Mouse (Mus musculus) kidney, adult 9 months (tissue): ENCODE results near the gene Fam83f.
A peak's percentile ranks its signal among the peaks of the same experiment; 100 is the strongest.

Experiments used
- DNase-seq: peaks from one replicate; pipeline ENCODE4 v3.0.0; 2022

The Fam83f gene

GRCm38 (mm10) chr15:80672810-80673209 lies 1.2 kb downstream of the Fam83f start:
- no peak for DNase-seq

GRCm38 (mm10) chr15:80673337-80674095 lies 1.9 kb downstream of the Fam83f start:
- no peak for DNase-seq

GRCm38 (mm10) chr15:80674700-80675099 lies 3.1 kb downstream of the Fam83f start:
- no peak for DNase-seq

- DNase-seq = peak; percentile 81
Measured at GRCm38 (mm10) chr15:80679515-80680215, 8.0 kb downstream of the Fam83f start.

- peak; percentile 81 for DNase-seq
Measured at GRCm38 (mm10) chr15:80680347-80681030, 8.8 kb downstream of the Fam83f start.

GRCm38 (mm10) chr15:80681466-80681881 lies 9.8 kb downstream of the Fam83f start:
- no peak for DNase-seq

- peak; percentile 83 for DNase-seq
Measured at GRCm38 (mm10) chr15:80682343-80682742, 10.7 kb downstream of the Fam83f start.

- peak; percentile 53 for DNase-seq
Measured at GRCm38 (mm10) chr15:80683151-80683550, 11.5 kb downstream of the Fam83f start.

GRCm38 (mm10) chr15:80683990-80684389 lies 12.3 kb downstream of the Fam83f start:
- peak; percentile 40 for DNase-seq

- DNase-seq = peak; percentile 19
Measured at GRCm38 (mm10) chr15:80684786-80685602, 13.3 kb downstream of the Fam83f start.

- DNase-seq = no peak
Measured at GRCm38 (mm10) chr15:80685603-80685895, 13.9 kb downstream of the Fam83f start.

- no peak for DNase-seq
Measured at GRCm38 (mm10) chr15:80688536-80688935, 16.9 kb downstream of the Fam83f start.

GRCm38 (mm10) chr15:80693492-80693891 lies 21.8 kb downstream of the Fam83f start:
- DNase-seq = no peak

- peak; percentile 63 for DNase-seq
Measured at GRCm38 (mm10) chr15:80694125-80694910, 22.7 kb downstream of the Fam83f start.

- no peak for DNase-seq
Measured at GRCm38 (mm10) chr15:80697564-80697963, 25.9 kb downstream of the Fam83f start.

GRCm38 (mm10) chr15:80701481-80702257 lies 30.0 kb downstream of the Fam83f start:
- no peak for DNase-seq

- DNase-seq = no peak
Measured at GRCm38 (mm10) chr15:80702910-80703309, 31.3 kb downstream of the Fam83f start.

GRCm38 (mm10) chr15:80703495-80703894 lies 31.8 kb downstream of the Fam83f start:
- DNase-seq = no peak

GRCm38 (mm10) chr15:80704267-80704666 lies 32.6 kb downstream of the Fam83f start:
- DNase-seq = peak; percentile 95

GRCm38 (mm10) chr15:80705828-80706549 lies 34.3 kb downstream of the Fam83f start:
- peak; percentile 94 for DNase-seq

GRCm38 (mm10) chr15:80706596-80706995 lies 34.9 kb downstream of the Fam83f start:
- no peak for DNase-seq
